Mouse (Mus musculus) right cerebral cortex, postnatal 10 days (tissue): ENCODE measurements around the gene Parp9.
"Not testable (repeated sequence)": the region's sequence is repeated elsewhere in the genome, so short reads cannot be mapped to it uniquely, and the experiment has no call there.

ENCODE experiments used
- DNase-seq, 2 experiments: peaks; one replicate each; pipeline ENCODE4 v3.0.0; 2021; ENCODE audit warnings: low spot score in 2 of 2

Parp9 gene

GRCm38 (mm10) chr16:35993316-35993715 lies 55.0 kb downstream of the Parp9 start:
- no peak for DNase-seq

DNA sequence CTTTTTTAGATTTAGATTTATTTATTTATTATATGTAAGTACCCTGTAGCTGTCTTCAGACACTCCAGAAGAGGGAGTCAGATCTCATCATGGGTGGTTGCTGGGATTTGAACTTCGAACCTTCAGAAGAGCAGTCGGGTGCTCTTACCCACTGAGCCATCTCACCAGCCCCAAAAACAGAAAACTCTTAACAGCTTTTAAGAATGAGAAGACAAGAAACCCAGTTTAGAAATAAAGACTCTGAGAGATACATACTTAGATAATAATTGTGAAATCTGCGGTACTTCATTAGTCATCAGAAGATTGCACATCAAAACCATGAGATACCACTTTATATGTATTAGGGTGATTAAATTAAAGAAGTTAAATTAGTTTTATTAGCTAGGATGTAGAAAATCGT lies 60.6 kb downstream of the Parp9 start:
- DNase-seq = not testable (repeated sequence)

DNA sequence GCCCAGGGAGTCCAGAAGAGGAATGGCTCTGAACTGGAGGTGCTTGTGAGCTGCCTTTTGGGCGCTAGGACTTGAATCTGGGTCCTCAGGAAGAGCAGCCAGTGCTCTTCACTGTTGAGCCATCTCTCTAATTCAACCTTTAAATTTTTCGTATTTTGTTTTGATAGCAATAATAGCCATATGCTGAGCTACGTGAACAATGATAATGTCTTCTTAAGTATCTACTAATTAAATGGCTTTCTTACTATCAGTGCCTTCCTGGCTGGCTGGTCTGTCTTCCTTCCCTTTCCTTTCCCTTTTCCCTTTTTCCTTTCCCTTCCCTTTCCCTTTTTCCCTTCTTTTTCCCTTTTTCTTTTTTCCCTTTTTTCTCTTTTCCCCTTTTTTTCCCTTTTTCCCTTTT lies 70.1 kb downstream of the Parp9 start:
- DNase-seq = no peak

DNA sequence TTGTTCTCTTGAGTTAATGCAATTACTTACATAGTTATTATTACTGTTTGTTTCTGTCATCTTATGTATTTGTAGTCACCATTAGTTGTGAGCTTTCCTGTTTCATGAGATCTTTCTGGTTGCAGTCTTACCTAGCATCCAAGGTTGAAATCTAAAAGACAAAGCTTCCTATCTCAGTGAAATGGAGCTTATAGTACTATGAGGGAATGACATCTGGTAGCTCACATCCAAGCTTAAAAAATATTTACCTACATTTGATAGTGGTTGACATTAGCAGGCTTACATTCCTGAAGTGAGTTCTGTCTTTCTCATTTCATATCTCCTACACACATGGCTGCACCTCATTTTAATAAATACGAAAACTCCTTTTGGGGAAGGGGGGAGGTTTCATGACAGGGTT lies 78.1 kb downstream of the Parp9 start:
- DNase-seq = no peak
